Mouse (Mus musculus) ES-E14 (cell line): ENCODE measurements around the gene Hsd17b14. TPM values are rescaled to one million over a fixed set of nuclear protein-coding genes. Genes with fewer than 3 reads are reported as not detected.

Experiments
- DNase-seq: peaks from one replicate; pipeline ENCODE4 v3.0.0-alpha.2; 2013; ENCODE audit warnings: low read depth, low spot score
- H3K27ac ChIP-seq: 2 replicates; pipeline ENCODE4 v1.5.1; 2012; ENCODE audit warnings: low read depth, mild to moderate bottlenecking, low read length, moderate library complexity, mixed read lengths; ENCODE audit not compliant: poor library complexity, insufficient read depth, severe bottlenecking
- H3K36me3 ChIP-seq: 2 replicates; pipeline ENCODE4 v1.6.1; 2012; ENCODE audit warnings: mild to moderate bottlenecking, low read length, moderate library complexity, mixed read lengths; ENCODE audit not compliant: control insufficient read depth, poor library complexity, insufficient read depth, severe bottlenecking
- H3K4me1 ChIP-seq, 2 experiments: fragments of 150-350 bp in 1 of 2; sonication (generic) in 1 of 2; 2 replicates each; pipeline ENCODE4 v1.6.1; 2012; ENCODE audit warnings: low read length in 2 of 2, mild to moderate bottlenecking in 1 of 2, mixed read lengths in 1 of 2; ENCODE audit not compliant: control insufficient read depth in 2 of 2, insufficient read depth in 2 of 2, poor library complexity in 1 of 2
- H3K4me3 ChIP-seq, 2 experiments: fragments of 150-350 bp in 1 of 2; sonication (generic) in 1 of 2; 2 replicates each; pipeline ENCODE4 v1.5.1; 2012; ENCODE audit warnings: low read length in 2 of 2, low read depth in 1 of 2, mild to moderate bottlenecking in 1 of 2, mixed read lengths in 1 of 2; ENCODE audit not compliant: insufficient read depth in 1 of 2, poor library complexity in 1 of 2, severe bottlenecking in 1 of 2
- H3K9ac ChIP-seq: 2 replicates; pipeline ENCODE4 v1.6.1; 2012; ENCODE audit warnings: low read depth, mild to moderate bottlenecking, low read length, mixed read lengths; ENCODE audit not compliant: poor library complexity, insufficient read depth, severe bottlenecking
- H3K9me3 ChIP-seq: fragments of 150-350 bp; sonication (generic); 2 replicates; pipeline ENCODE4 v1.6.1; 2012; ENCODE audit warnings: low read depth, mild to moderate bottlenecking, low read length; ENCODE audit not compliant: control insufficient read depth, insufficient read depth
- CHD2 ChIP-seq: IDR thresholded peaks from 2 replicates; pipeline ENCODE4 v1.6.1; 2014; ENCODE audit warnings: mild to moderate bottlenecking, low read depth, low read length, inconsistent platforms
- HCFC1 ChIP-seq: IDR thresholded peaks from 2 replicates; pipeline ENCODE4 v1.6.1; 2012; ENCODE audit warnings: low read length, inconsistent platforms, borderline replicate concordance; ENCODE audit not compliant: insufficient read depth
- MAFK ChIP-seq: IDR thresholded peaks from 2 replicates; pipeline ENCODE4 v1.6.1; 2014; ENCODE audit warnings: mild to moderate bottlenecking, low read depth, low read length, inconsistent platforms; ENCODE audit not compliant: insufficient read depth
- ZC3H11A ChIP-seq: IDR thresholded peaks from 2 replicates; pipeline ENCODE4 v1.6.1; 2012; ENCODE audit warnings: low read depth, mild to moderate bottlenecking, inconsistent platforms, low read length, borderline replicate concordance
- ZNF384 ChIP-seq: IDR thresholded peaks from 2 replicates; pipeline ENCODE4 v1.6.1; 2012; ENCODE audit warnings: low read depth, low read length, inconsistent platforms
- in situ Hi-C, 2 experiments: fragments of 600-800 bp; cut with MboI; formaldehyde crosslinking; loops; one replicate each; pipeline ENCODE4 v1.15.1; 2025; ENCODE audit warnings: low sequenced_read_pairs in 2 of 2, inconsistent platforms in 1 of 2; ENCODE audit not compliant: unreplicated experiment in 2 of 2
- total RNA-seq: library from RNA; depleted of rRNA; stranded (reverse); fragments of 300-350 nt; gene quantifications from 2 replicates; pipeline ENCODE4 v1.2.3, GENCODE M21; 2012

Hsd17b14 gene
- total RNA-seq, 1 experiment, result 33.0 TPM

DNA sequence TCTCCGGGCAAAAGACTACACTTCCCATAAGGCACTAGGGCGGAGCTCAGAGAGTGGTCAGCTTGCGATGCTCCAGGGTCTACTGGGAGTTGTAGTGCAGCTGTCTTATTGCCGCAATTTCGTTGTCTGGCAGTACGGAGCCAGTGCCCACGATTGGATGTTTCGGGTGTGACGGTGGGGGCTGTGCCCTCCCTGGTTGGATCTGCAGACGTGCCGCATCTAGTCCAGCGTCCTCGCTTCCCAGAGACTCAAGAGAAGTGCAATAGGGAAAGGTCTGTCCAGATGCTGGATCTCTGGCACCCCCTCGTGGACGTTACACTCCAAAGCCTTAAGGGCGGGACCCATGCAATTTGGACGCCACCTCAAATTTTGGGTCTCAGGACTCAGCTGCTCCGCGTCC, 34.5 kb downstream of the Hsd17b14 start:
- Histone ChIP-seq H3K9me3 (no peaks in the 10 kb centered on the region), H3K36me3 (peaks cover 23% of the 10 kb centered on the region; the same call in 1 of the 2 replicates), H3K27ac (no peak overlapping the region), H3K9ac (no peak overlapping the region), H3K4me1 (peaks cover 2 to 4% of the 10 kb centered on the region in 2 experiments; a peak in 1 of 4 replicates), H3K4me3 (peak overlapping the region; percentile 27 to 28; a peak in 3 of 4 replicates)
- DNase-seq, result peak; percentile 96
- in situ Hi-C loops, result no loop called here
- TF ChIP-seq CHD2 (no peak), MAFK (no peak), ZNF384 (no peak), HCFC1 (peak; percentile 98), ZC3H11A (peak; percentile 83)

GRCm38 (mm10) chr7:45589898-45590297, 35.2 kb downstream of the Hsd17b14 start:
- no peak overlapping the region for H3K9ac ChIP-seq
- no peak overlapping the region for H3K4me3 ChIP-seq
- H3K9me3 ChIP-seq, result no peaks in the 10 kb centered on the region
- no peak for DNase-seq
- TF ChIP-seq ZNF384, result no peak
- TF ChIP-seq ZC3H11A, result no peak
- peaks cover under 1 to 2% of the 10 kb centered on the region in 2 experiments; a peak in 1 of 4 replicates for H3K4me1 ChIP-seq
- no peak overlapping the region for H3K27ac ChIP-seq
- in situ Hi-C loops, result loop anchor here in 1 of 2 experiments (10.0 kb wide), 1 partner anchor 115 kb away; no protein-coding TSS in a partner anchor
- peaks cover 23% of the 10 kb centered on the region; the same call in 1 of the 2 replicates for H3K36me3 ChIP-seq

- Histone ChIP-seq H3K9ac (no peak overlapping the region), H3K27ac (no peak overlapping the region), H3K9me3 (no peaks in the 10 kb centered on the region), H3K36me3 (peaks cover 22% of the 10 kb centered on the region; the same call in 1 of the 2 replicates), H3K4me1 (peaks cover 2 to 7% of the 10 kb centered on the region in 2 experiments; a peak in 1 of 4 replicates), H3K4me3 (no peak overlapping the region)
- no peak for TF ChIP-seq ZC3H11A
- TF ChIP-seq ZNF384, result no peak
- no peak for TF ChIP-seq HCFC1
- TF ChIP-seq MAFK, result no peak
- no peak for TF ChIP-seq CHD2
- in situ Hi-C loops, result loop anchor here in 1 of 2 experiments (10.0 kb wide), 1 partner anchor 116 kb away; no protein-coding TSS in a partner anchor
- DNase-seq, result no peak
Observed at GRCm38 (mm10) chr7:45590874-45591273, 36.2 kb downstream of the Hsd17b14 start.

GRCm38 (mm10) chr7:45591880-45592279, 37.2 kb downstream of the Hsd17b14 start:
- no peak for DNase-seq
- Histone ChIP-seq H3K27ac (no peak overlapping the region), H3K4me1 (peaks cover 2 to 10% of the 10 kb centered on the region in 2 experiments; a peak in 1 of 4 replicates), H3K9ac (no peak overlapping the region), H3K4me3 (no peak overlapping the region), H3K9me3 (no peaks in the 10 kb centered on the region), H3K36me3 (peaks cover 19% of the 10 kb centered on the region; the same call in 1 of the 2 replicates)
- in situ Hi-C loops, result loop anchor here in 1 of 2 experiments (10.0 kb wide), 1 partner anchor 117 kb away; no protein-coding TSS in a partner anchor
- no peak for TF ChIP-seq HCFC1
- no peak for TF ChIP-seq ZNF384
- no peak for TF ChIP-seq ZC3H11A
- no peak for TF ChIP-seq MAFK
- no peak for TF ChIP-seq CHD2
